Mouse (Mus musculus): ENCODE data around the gene Vps18. TPM values are rescaled to one million over a fixed set of nuclear protein-coding genes. Genes with fewer than 3 reads are reported as not detected.

Gene Vps18
- polyA plus RNA-seq, 1 experiment from 2014 or later: 22.6 TPM

- Histone ChIP-seq H3K4me2 (ENCODE audit: low read length) (no peak overlapping the region), H3K9ac (replicated peaks; ENCODE audit: low read length) (no peak overlapping the region), H3K27me3 (ENCODE audit: control insufficient read depth, insufficient read depth, low read length) (peaks cover 72% of the 10 kb centered on the region), H3K27ac (replicated peaks; ENCODE audit: low read depth, low read length) (no peak overlapping the region), H3K4me1 (ENCODE audit: control insufficient read depth, insufficient read depth, low read length) (peaks cover 27% of the 10 kb centered on the region), H3K4me3 (replicated peaks; ENCODE audit: low read depth, low read length) (no peak overlapping the region), H3K36me3 (ENCODE audit: control insufficient read depth, insufficient read depth, low read length) (no peaks in the 10 kb centered on the region), H3K9me3 (ENCODE audit: control insufficient read depth, low read length) (no peaks in the 10 kb centered on the region)
- DNase-seq: no peak
- WGBS: 74% methylated on average over 8 of the region's 8 CpGs
- no peak for ATAC-seq (ENCODE audit: low FRiP score, low TSS enrichment)
These were observed 32.0 kb downstream of the Vps18 start for GRCm38 (mm10) chr2:119320571-119320970.

- Histone ChIP-seq H3K9me3 (ENCODE audit: control insufficient read depth, low read length) (no peaks in the 10 kb centered on the region), H3K27me3 (ENCODE audit: control insufficient read depth, insufficient read depth, low read length) (peaks cover 81% of the 10 kb centered on the region), H3K9ac (replicated peaks; ENCODE audit: low read length) (peak overlapping the region; percentile 39; the same call in 1 of the 2 replicates), H3K27ac (replicated peaks; ENCODE audit: low read depth, low read length) (no peak overlapping the region), H3K4me3 (replicated peaks; ENCODE audit: low read depth, low read length) (peak overlapping the region; percentile 30), H3K4me1 (ENCODE audit: control insufficient read depth, insufficient read depth, low read length) (peaks cover 41% of the 10 kb centered on the region), H3K4me2 (ENCODE audit: low read length) (peak overlapping the region; percentile 68), H3K36me3 (ENCODE audit: control insufficient read depth, insufficient read depth, low read length) (no peaks in the 10 kb centered on the region)
- WGBS: 1% methylated on average over 48 of the region's 48 CpGs
- peak; percentile 67 for DNase-seq
- peak; percentile 65; the same call in 1 of the 2 replicates for ATAC-seq (ENCODE audit: low FRiP score, low TSS enrichment)
These were observed 33.4 kb downstream of the Vps18 start for GRCm38 (mm10) chr2:119321771-119322586.

- peaks cover 85% of the 10 kb centered on the region for H3K27me3 ChIP-seq (ENCODE audit: control insufficient read depth, insufficient read depth, low read length)
- no peaks in the 10 kb centered on the region for H3K36me3 ChIP-seq (ENCODE audit: control insufficient read depth, insufficient read depth, low read length)
- H3K27ac ChIP-seq (replicated peaks; ENCODE audit: low read depth, low read length): no peak overlapping the region
- peak overlapping the region; percentile 30 for H3K4me3 ChIP-seq (replicated peaks; ENCODE audit: low read depth, low read length)
- ATAC-seq (ENCODE audit: low FRiP score, low TSS enrichment) (no peak; the same call in 1 of the 2 replicates), DNase-seq (peak; percentile 87)
- H3K4me2 ChIP-seq (ENCODE audit: low read length): peak overlapping the region; percentile 68
- no peaks in the 10 kb centered on the region for H3K9me3 ChIP-seq (ENCODE audit: control insufficient read depth, low read length)
- 1% methylated on average over 39 of the region's 39 CpGs for WGBS
- peaks cover 45% of the 10 kb centered on the region for H3K4me1 ChIP-seq (ENCODE audit: control insufficient read depth, insufficient read depth, low read length)
- H3K9ac ChIP-seq (replicated peaks; ENCODE audit: low read length): peak overlapping the region; percentile 39; the same call in 1 of the 2 replicates
These were observed 34.2 kb downstream of the Vps18 start for GRCm38 (mm10) chr2:119322587-119323300.

GRCm38 (mm10) chr2:119323866-119324575, 35.5 kb downstream of the Vps18 start:
- DNase-seq (no peak), ATAC-seq (ENCODE audit: low FRiP score, low TSS enrichment) (no peak)
- Histone ChIP-seq H3K27me3 (ENCODE audit: control insufficient read depth, insufficient read depth, low read length) (peaks cover 88% of the 10 kb centered on the region), H3K9me3 (ENCODE audit: control insufficient read depth, low read length) (no peaks in the 10 kb centered on the region), H3K27ac (replicated peaks; ENCODE audit: low read depth, low read length) (no peak overlapping the region; the same call in 1 of the 2 replicates), H3K4me3 (replicated peaks; ENCODE audit: low read depth, low read length) (0 out of 2 replicates have a peak overlapping the region, but pooled peaks have one; percentile 8), H3K4me1 (ENCODE audit: control insufficient read depth, insufficient read depth, low read length) (peaks cover 45% of the 10 kb centered on the region), H3K36me3 (ENCODE audit: control insufficient read depth, insufficient read depth, low read length) (no peaks in the 10 kb centered on the region), H3K9ac (replicated peaks; ENCODE audit: low read length) (no peak overlapping the region), H3K4me2 (ENCODE audit: low read length) (peak overlapping the region; percentile 80; the same call in 1 of the 2 replicates)
- WGBS: 2% methylated on average over 32 of the region's 32 CpGs

- no peak overlapping the region for H3K9ac ChIP-seq (replicated peaks; ENCODE audit: low read length)
- ATAC-seq (ENCODE audit: low FRiP score, low TSS enrichment): no peak
- WGBS: under 1% methylated on average over 32 of the region's 32 CpGs
These were observed 36.2 kb downstream of the Vps18 start for GRCm38 (mm10) chr2:119324576-119325318.

GRCm38 (mm10) chr2:119325568-119326143, 37.1 kb downstream of the Vps18 start, which contains the start of gene Dll4:
Gene Dll4, plus strand, starts transcription at chr2:119325784.
- Histone ChIP-seq H3K27ac (replicated peaks; ENCODE audit: low read depth, low read length) (no peak within 1 kb of the TSS), H3K4me1 (ENCODE audit: control insufficient read depth, insufficient read depth, low read length) (peaks cover 47% of the 10 kb centered on the region), H3K27me3 (ENCODE audit: control insufficient read depth, insufficient read depth, low read length) (peaks cover 90% of the 10 kb centered on the region), H3K36me3 (ENCODE audit: control insufficient read depth, insufficient read depth, low read length) (no peaks in the 10 kb centered on the region), H3K9ac (replicated peaks; ENCODE audit: low read length) (peak within 1 kb of the TSS; percentile 31), H3K9me3 (ENCODE audit: control insufficient read depth, low read length) (no peaks in the 10 kb centered on the region), H3K4me3 (replicated peaks; ENCODE audit: low read depth, low read length) (peak within 1 kb of the TSS; percentile 43), H3K4me2 (ENCODE audit: low read length) (peak within 1 kb of the TSS; percentile 80)
- WGBS: under 1% methylated on average over 33 of the region's 33 CpGs
- DNase-seq (peak; percentile 61), ATAC-seq (ENCODE audit: low FRiP score, low TSS enrichment) (no peak; the same call in 1 of the 2 replicates)

More at GRCm38 (mm10) chr2:119324576-119325318, 36.2 kb downstream of the Vps18 start:
- no peak overlapping the region for H3K27ac ChIP-seq (replicated peaks; ENCODE audit: low read depth, low read length)
- peak overlapping the region; percentile 43 for H3K4me3 ChIP-seq (replicated peaks; ENCODE audit: low read depth, low read length)
- no peak for DNase-seq
- no peaks in the 10 kb centered on the region for H3K9me3 ChIP-seq (ENCODE audit: control insufficient read depth, low read length)
- H3K36me3 ChIP-seq (ENCODE audit: control insufficient read depth, insufficient read depth, low read length): no peaks in the 10 kb centered on the region
- peak overlapping the region; percentile 80 for H3K4me2 ChIP-seq (ENCODE audit: low read length)
- H3K27me3 ChIP-seq (ENCODE audit: control insufficient read depth, insufficient read depth, low read length): peaks cover 90% of the 10 kb centered on the region
- H3K4me1 ChIP-seq (ENCODE audit: control insufficient read depth, insufficient read depth, low read length): peaks cover 47% of the 10 kb centered on the region

- H3K4me3 ChIP-seq (replicated peaks; ENCODE audit: low read depth, low read length): peak overlapping the region; percentile 43
- H3K9ac ChIP-seq (replicated peaks; ENCODE audit: low read length): peak overlapping the region; percentile 40
- peak overlapping the region; percentile 80 for H3K4me2 ChIP-seq (ENCODE audit: low read length)
- WGBS: under 1% methylated on average over 61 of the region's 61 CpGs
- ATAC-seq (ENCODE audit: low FRiP score, low TSS enrichment) (no peak), DNase-seq (peak; percentile 53)
- H3K27ac ChIP-seq (replicated peaks; ENCODE audit: low read depth, low read length): no peak overlapping the region
- no peaks in the 10 kb centered on the region for H3K36me3 ChIP-seq (ENCODE audit: control insufficient read depth, insufficient read depth, low read length)
- peaks cover 45% of the 10 kb centered on the region for H3K4me1 ChIP-seq (ENCODE audit: control insufficient read depth, insufficient read depth, low read length)
- no peaks in the 10 kb centered on the region for H3K9me3 ChIP-seq (ENCODE audit: control insufficient read depth, low read length)
- H3K27me3 ChIP-seq (ENCODE audit: control insufficient read depth, insufficient read depth, low read length): peaks cover 90% of the 10 kb centered on the region
These were observed 37.9 kb downstream of the Vps18 start for GRCm38 (mm10) chr2:119326161-119327101.

Measured in midbrain, embryonic 14.5 days (tissue).